Mouse (Mus musculus): ENCODE measurements around the gene Sdad1.
A peak's percentile ranks its signal among the peaks of the same experiment; 100 is the strongest.
"Not testable (repeated sequence)": the region's sequence is repeated elsewhere in the genome, so short reads cannot be mapped to it uniquely, and the experiment has no call there.

The Sdad1 gene

GRCm38 (mm10) chr5:92309681-92310511, at the start of gene Sdad1:
Gene Sdad1, minus strand, starts transcription at chr5:92310479.
- peak; percentile 93 to 94 for DNase-seq

- DNase-seq, result no peak
Observed at GRCm38 (mm10) chr5:92358767-92359455, 48.6 kb upstream of the Sdad1 start.

DNA sequence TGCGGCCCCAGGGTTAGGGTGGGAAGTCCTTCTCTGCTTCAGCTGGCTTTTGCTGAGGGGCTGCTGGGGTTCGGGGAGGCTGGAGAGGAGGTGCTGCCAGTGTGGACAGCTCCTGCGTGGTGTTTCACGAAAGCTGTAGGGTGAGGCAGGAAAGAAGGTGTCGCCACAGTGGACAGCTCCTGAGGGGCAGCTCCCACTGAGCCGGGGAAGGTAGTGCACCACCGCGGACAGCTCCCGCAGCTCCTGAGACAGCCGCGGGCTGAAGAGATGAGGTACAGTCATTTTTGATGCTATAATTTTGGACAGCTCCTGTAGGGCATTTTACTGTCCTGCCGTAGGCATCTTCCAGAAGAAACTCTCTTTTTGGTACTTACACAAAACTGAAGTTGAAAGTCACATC, 47.8 kb upstream of the Sdad1 start:
- no peak for DNase-seq

DNA sequence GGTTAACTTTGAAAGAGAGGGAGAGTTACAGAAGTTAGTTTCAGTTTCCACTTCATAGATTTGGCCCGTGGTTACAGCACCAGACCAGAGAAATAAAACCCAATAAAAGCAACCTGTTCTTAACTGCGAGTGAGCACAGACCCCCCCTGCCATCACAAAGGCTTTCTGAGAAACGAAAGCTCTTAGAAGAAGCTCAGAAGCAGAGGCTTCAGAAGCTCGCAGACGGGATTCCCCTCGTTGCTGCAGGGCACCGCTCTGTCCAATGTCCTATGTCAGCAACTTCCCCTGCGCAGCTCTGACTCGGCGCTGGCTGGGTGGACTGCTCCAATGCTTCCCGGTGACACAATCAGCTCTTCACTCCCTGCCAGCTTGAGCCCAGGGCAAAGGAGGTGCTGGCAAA, 43.2 kb upstream of the Sdad1 start:
- peak; percentile 38 to 51 for DNase-seq

DNA sequence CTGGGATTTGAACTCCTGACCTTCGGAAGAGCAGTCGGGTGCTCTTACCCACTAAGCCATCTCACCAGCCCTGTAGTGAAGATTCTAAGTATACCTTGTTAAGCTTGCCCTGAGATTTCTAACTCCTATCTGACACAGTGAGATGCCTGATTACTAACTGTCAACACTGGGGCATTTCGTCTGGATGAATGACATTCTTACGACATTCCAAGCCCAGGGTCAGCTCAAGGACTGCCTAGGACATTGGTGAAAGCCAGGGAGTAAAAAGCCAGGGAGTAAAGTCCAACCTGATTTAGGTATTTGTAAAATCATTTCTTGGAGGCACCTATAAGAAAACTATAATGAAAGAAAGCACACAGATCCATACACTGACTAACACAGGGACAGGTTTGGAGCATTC, 42.4 kb upstream of the Sdad1 start:
- not testable (repeated sequence) for DNase-seq

GRCm38 (mm10) chr5:92349731-92350130, 39.5 kb upstream of the Sdad1 start:
- no peak for DNase-seq

GRCm38 (mm10) chr5:92348794-92349413, 38.6 kb upstream of the Sdad1 start, which contains the start of gene Cxcl10:
Gene Cxcl10, minus strand, starts transcription at chr5:92348889.
- peak; percentile 63 to 64 for DNase-seq

DNA sequence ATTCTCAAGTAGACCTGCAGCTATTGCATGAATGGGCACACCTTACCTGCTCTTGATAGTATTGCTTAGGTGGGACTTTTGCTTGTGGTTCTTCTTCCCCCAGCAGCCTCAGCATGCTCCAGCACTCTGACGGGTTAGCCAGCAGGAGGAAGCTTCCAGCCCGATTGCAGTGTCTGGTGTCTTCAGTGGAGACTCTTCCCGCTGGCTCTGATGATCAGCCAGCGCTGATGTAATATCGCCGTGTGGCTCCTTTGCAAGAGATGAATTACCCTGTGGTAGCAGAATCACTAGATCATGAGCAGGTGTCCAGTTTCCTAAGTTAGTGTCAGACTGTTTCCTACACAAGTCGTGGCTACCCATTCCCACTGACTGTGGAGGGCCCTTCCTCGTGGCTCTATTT, 34.7 kb upstream of the Sdad1 start:
- DNase-seq, result no peak

- DNase-seq, result no peak
Observed at GRCm38 (mm10) chr5:92340606-92341005, 30.3 kb upstream of the Sdad1 start.

DNA sequence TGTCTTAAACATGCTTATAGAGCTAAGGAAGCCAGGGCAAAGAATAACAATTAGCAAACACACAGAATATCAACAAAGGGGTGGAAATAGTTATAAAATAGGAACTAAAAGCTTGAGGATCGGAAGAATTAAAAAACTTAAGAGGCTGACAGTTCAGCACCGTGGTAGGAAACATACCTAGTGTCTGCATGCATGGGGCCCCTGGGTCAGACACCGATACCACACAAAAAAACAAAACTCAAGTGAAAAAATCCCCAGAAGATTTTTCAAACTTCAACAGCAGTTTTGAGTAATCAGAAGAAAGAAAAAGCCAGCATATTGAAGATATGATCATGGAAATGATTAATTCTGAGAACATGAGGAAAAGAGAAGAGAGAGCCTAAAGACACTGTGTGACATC, 26.5 kb upstream of the Sdad1 start:
- DNase-seq, result no peak

DNA sequence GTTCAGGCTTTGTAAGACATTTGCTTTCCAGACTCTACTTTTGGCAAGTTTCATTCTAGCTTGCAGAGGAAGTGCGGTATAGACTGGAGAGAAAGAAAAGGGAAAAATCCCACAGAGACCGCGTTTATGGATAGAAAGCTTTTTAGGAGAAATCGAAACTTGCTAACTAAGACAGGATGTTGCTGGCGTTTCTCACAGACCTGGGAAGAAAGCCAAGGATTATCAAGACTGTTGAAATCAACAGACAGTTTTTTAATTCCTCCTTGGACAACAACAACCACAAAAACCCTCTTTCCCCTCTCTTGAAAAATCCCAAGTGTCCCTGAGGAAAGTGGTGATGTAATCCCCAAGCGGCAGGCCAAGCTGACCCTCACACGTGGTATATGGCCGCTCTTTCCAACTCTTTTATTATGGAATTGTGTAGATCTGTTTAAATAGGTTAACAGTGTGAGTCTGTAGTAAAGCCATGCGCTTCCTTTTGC, 22.1 kb upstream of the Sdad1 start:
- DNase-seq, result peak; percentile 20 to 47

DNA sequence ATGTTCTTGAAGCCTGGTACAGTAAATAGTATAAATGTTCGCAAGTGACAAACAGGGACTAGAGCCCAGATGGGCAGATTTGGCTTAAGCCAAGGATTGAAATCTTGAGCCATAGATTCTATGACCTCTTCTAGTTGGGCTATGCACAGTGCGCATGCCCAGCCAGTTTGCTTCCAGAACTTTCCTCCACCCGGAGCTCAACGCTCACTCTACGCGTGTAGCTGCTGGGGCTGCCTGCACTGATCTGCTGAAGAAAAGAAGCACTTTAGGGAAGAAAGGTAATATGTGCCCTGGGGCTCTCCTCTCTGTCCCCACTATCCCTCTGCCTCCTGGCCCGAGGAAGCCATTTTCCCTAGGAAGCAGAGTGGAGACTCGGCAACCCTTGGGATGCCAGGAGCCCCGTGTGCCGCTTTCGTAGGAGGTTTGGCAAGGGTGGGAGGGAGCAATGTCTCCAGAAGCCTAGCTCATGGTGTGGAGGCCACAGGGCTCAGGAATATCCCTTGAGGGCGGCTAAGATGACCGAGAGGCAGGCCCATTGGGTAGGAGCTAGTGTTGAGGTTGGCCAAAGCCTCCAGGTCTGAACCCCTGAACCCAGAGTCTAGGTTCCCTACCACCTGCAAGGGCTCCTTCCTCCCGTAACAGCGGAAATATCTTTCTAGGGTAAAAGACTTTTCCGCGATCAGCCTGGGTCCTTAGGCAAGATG, 21.5 kb upstream of the Sdad1 start, which contains the start of gene Art3:
Art3 (plus strand) TSS at position 193 of the 704 bp plus-strand sequence.
- no peak for DNase-seq

GRCm38 (mm10) chr5:92331122-92331521, 20.8 kb upstream of the Sdad1 start:
- no peak for DNase-seq

GRCm38 (mm10) chr5:92327929-92328328, 17.6 kb upstream of the Sdad1 start, which contains the start of gene Cxcl9:
Gene Cxcl9, minus strand, starts transcription at chr5:92328079.
- DNase-seq, result no peak

- DNase-seq, result no peak
Observed at GRCm38 (mm10) chr5:92327367-92327766, 17.1 kb upstream of the Sdad1 start.

GRCm38 (mm10) chr5:92323264-92323663, 13.0 kb upstream of the Sdad1 start:
- peak; percentile 54 to 57 for DNase-seq

DNA sequence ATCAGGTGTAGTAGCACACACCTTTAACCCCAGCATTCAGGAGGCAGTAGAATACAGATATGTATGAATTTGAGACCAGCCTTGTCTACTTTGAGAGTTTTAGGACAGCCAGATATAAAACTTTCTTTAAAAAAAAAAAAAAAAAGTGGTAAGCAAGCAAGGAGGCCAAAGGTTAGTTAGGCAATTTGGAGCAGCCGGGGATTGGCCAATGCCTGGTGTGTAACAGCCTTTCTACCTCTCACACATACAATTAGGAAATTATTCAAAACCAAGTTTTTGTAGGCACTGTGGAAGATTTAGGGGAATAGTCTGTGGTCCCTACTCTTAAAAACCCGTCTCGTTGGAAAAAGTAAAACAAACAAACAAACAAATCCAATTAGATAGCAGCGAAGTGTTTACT, 12.3 kb upstream of the Sdad1 start:
- peak; percentile 27 to 40 for DNase-seq

- DNase-seq, result no peak
Observed at GRCm38 (mm10) chr5:92321631-92322400, 11.5 kb upstream of the Sdad1 start.

DNA sequence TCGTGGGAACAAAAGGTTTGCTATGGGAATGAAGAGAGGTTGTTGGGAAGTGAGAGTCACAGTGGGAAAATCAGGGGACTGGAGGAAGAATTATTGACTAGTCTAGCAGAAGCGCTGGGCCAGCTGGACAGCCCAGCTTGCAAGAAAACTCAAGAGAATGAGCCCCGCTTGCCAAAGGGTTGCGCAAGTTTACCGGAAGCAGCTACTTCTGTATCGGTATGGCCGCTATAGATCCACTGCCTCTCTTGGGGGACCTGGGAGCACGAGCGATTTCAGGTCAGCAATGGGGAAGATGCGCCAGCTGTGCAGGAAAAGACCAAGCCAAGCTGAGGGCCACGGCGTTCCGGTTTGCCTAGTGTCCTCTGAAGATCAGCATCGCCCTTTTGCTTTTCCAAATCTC, 8.3 kb upstream of the Sdad1 start:
- DNase-seq, result no peak

- DNase-seq, result no peak
Observed at GRCm38 (mm10) chr5:92318119-92318518, 7.8 kb upstream of the Sdad1 start.

DNA sequence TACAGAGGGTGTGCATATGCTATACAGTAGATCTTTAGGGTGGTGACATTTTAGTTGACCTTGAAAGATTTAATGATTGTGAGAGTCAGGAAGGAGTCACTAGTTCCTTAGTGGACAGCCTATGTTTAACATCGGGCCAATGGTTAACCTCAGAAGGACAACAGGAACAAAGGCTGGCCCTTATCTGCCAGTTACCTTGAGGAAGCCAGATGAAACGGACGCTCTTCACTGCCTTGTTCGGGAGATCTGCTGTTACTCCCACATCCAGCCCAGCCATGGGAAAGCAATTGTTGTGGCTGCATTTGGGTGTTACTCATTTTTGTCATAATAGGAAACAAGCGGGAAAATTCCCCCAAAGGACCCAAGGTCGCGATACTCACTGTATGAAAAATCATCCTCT, 3.5 kb upstream of the Sdad1 start:
- no peak for DNase-seq

Data from lung, adult 18-20 months (tissue).